19 mouse cellular contexts compared by ENCODE assay signal in genomic region chr2:130833699-130834098, GRCm38 (mm10).
A peak's percentile ranks its signal among the peaks of the same experiment; 100 is the strongest.
DNase-seq lines count a peak whose midpoint lies in the region; ATAC-seq and TF ChIP-seq lines count a peak whose summit lies in the region.
"Had no signal": no experiment of that assay in that cellular context is flagged by ENCODE, and none has a peak within 500 bp of the region (broad histone marks: within the 10 kb centered on the region; RNA-seq: fewer than 3 reads in every experiment).

No protein-coding gene starts in this region.

- TF ChIP-seq CTCF in bone marrow macrophage, adult 2 months (IDR thresholded peaks at IDR 0.05; ENCODE audit: low read depth, low read length) = no peak

- ATAC-seq in heart, embryonic 16.5 days (replicated peaks; ENCODE audit: extremely low read depth, insufficient read depth, low FRiP score) = no peak
- no peak for ATAC-seq in liver, embryonic 15.5 days (ENCODE audit: insufficient read depth)
- no peak for ATAC-seq in liver, embryonic 12.5 days
- ATAC-seq: activated CD4-positive, CD25-positive, alpha-beta regulatory T cell, adult 4 months; forebrain, embryonic 15.5 days; hindbrain, postnatal 0 days; Patski had no signal

- H3K4me3 ChIP-seq in heart, embryonic 16.5 days (ENCODE audit: low read length) = no peak overlapping the region
- no peak overlapping the region for H3K4me3 ChIP-seq in heart, embryonic 10.5 days
- H3K4me3 ChIP-seq in liver, embryonic 15.5 days (replicated peaks) = no peak overlapping the region
- H3K4me3 ChIP-seq in liver, embryonic 12.5 days = no peak overlapping the region
- no peak overlapping the region for H3K4me3 ChIP-seq in bone marrow macrophage, adult 2 months (ENCODE audit: insufficient read depth, low read length)
- H3K4me3 ChIP-seq: embryonic facial prominence, embryonic 10.5 days; erythroblast, embryonic 14.5 days; forebrain, embryonic 15.5 days; hindbrain, embryonic 13.5 days had no signal

- TF ChIP-seq POLR2A in bone marrow macrophage, adult 2 months (IDR thresholded peaks at IDR 0.05; ENCODE audit: borderline replicate concordance, low read depth, low read length) = no peak

- peak overlapping the region; percentile 29; the same call in 1 of the 2 replicates for H3K27ac ChIP-seq in heart, embryonic 16.5 days (ENCODE audit: low read length)
- H3K27ac ChIP-seq in heart, embryonic 10.5 days = no peak overlapping the region
- peak overlapping the region; percentile 48 for H3K27ac ChIP-seq in liver, embryonic 15.5 days (replicated peaks)
- no peak overlapping the region for H3K27ac ChIP-seq in liver, embryonic 12.5 days
- peak overlapping the region; percentile 4; the same call in 1 of the 2 replicates for H3K27ac ChIP-seq in bone marrow macrophage, adult 2 months (ENCODE audit: insufficient read depth, low read depth, low read length)
- H3K27ac ChIP-seq: embryonic facial prominence, embryonic 10.5 days; forebrain, embryonic 15.5 days; hindbrain, embryonic 13.5 days; hindbrain, postnatal 0 days had no signal

- H3K9me3 ChIP-seq in heart, embryonic 16.5 days (replicated peaks; ENCODE audit: control insufficient read depth, low read length) = no peaks in the 10 kb centered on the region
- no peaks in the 10 kb centered on the region for H3K9me3 ChIP-seq in heart, embryonic 10.5 days
- no peaks in the 10 kb centered on the region for H3K9me3 ChIP-seq in liver, embryonic 15.5 days (replicated peaks)
- H3K9me3 ChIP-seq in liver, embryonic 12.5 days (replicated peaks) = no peaks in the 10 kb centered on the region
- H3K9me3 ChIP-seq: embryonic facial prominence, embryonic 10.5 days; forebrain, embryonic 15.5 days; hindbrain, embryonic 13.5 days had no signal

- H3K4me1 ChIP-seq in heart, embryonic 16.5 days (ENCODE audit: control insufficient read depth, insufficient read depth, low read length) = peaks cover 24% of the 10 kb centered on the region
- H3K4me1 ChIP-seq in heart, embryonic 10.5 days = peaks cover 10% of the 10 kb centered on the region
- H3K4me1 ChIP-seq in liver, embryonic 15.5 days (replicated peaks) = peaks cover 14% of the 10 kb centered on the region
- H3K4me1 ChIP-seq in liver, embryonic 12.5 days = peaks cover 16% of the 10 kb centered on the region
- peaks cover 25% of the 10 kb centered on the region for H3K4me1 ChIP-seq in bone marrow macrophage, adult 2 months (ENCODE audit: control insufficient read depth, insufficient read depth, low read length)

- peaks cover 24% of the 10 kb centered on the region for H3K36me3 ChIP-seq in heart, embryonic 16.5 days (ENCODE audit: control insufficient read depth, insufficient read depth)
- H3K36me3 ChIP-seq in heart, embryonic 10.5 days = peaks cover 61% of the 10 kb centered on the region
- H3K36me3 ChIP-seq in liver, embryonic 15.5 days (replicated peaks) = peaks cover 18% of the 10 kb centered on the region; the same call in 1 of the 2 replicates
- peaks cover 17% of the 10 kb centered on the region for H3K36me3 ChIP-seq in liver, embryonic 12.5 days

- WGBS in heart, embryonic 16.5 days = 81% methylated on average over 3 of the region's 3 CpGs
- 72% methylated on average over 3 of the region's 3 CpGs for WGBS in heart, embryonic 10.5 days
- WGBS in liver, embryonic 15.5 days (ENCODE audit: insufficient replicate concordance) = 52% methylated on average over 3 of the region's 3 CpGs
- 59% methylated on average over 3 of the region's 3 CpGs for WGBS in liver, embryonic 12.5 days (ENCODE audit: insufficient replicate concordance)

- H3K4me2 ChIP-seq in heart, embryonic 16.5 days (ENCODE audit: low read depth, low read length) = no peak overlapping the region
- no peak overlapping the region for H3K4me2 ChIP-seq in liver, embryonic 15.5 days
- no peak overlapping the region for H3K4me2 ChIP-seq in liver, embryonic 12.5 days
- H3K4me2 ChIP-seq: forebrain, embryonic 15.5 days; hindbrain, embryonic 13.5 days had no signal

- no peak overlapping the region for H3K9ac ChIP-seq in heart, embryonic 16.5 days (ENCODE audit: low read length)
- H3K9ac ChIP-seq in liver, embryonic 15.5 days = no peak overlapping the region
- H3K9ac ChIP-seq in liver, embryonic 12.5 days = no peak overlapping the region
- H3K9ac ChIP-seq: forebrain, embryonic 15.5 days; hindbrain, embryonic 13.5 days had no signal

- H3K27me3 ChIP-seq in heart, embryonic 16.5 days (ENCODE audit: control insufficient read depth, insufficient read depth, low read length) = no peaks in the 10 kb centered on the region
- H3K27me3 ChIP-seq in heart, embryonic 10.5 days (ENCODE audit: insufficient read depth, poor library complexity, severe bottlenecking) = no peaks in the 10 kb centered on the region
- no peaks in the 10 kb centered on the region for H3K27me3 ChIP-seq in liver, embryonic 15.5 days
- no peaks in the 10 kb centered on the region for H3K27me3 ChIP-seq in liver, embryonic 12.5 days (replicated peaks)
- H3K27me3 ChIP-seq: CH12.LX; forebrain, embryonic 15.5 days; hindbrain, embryonic 13.5 days; Patski had no signal

- DNase-seq in heart, embryonic 10.5 days (ENCODE audit: low spot score) = no peak
- peak; percentile 80 for DNase-seq in fat pad, adult 2 months (ENCODE audit: extremely low read depth, low read depth, low spot score)
- no peak for DNase-seq in lung, postnatal 14 days
- DNase-seq: adrenal gland, postnatal 14 days; cerebellum, adult 18-20 months; cerebellum, postnatal 10 days; heart, postnatal 10 days had no signal

Comparison
In these comparisons a context has a peak if more than half of its experiments do, and no peak if none do; other contexts are left out.
1. H3K27ac ChIP-seq: peak in heart, embryonic 16.5 days (single experiment), liver, embryonic 15.5 days (single experiment) and bone marrow macrophage, adult 2 months (single experiment); none in heart, embryonic 10.5 days (single experiment) and liver, embryonic 12.5 days (single experiment).